Mouse (Mus musculus): ENCODE measurements around the gene Flna.

The Flna gene

DNA sequence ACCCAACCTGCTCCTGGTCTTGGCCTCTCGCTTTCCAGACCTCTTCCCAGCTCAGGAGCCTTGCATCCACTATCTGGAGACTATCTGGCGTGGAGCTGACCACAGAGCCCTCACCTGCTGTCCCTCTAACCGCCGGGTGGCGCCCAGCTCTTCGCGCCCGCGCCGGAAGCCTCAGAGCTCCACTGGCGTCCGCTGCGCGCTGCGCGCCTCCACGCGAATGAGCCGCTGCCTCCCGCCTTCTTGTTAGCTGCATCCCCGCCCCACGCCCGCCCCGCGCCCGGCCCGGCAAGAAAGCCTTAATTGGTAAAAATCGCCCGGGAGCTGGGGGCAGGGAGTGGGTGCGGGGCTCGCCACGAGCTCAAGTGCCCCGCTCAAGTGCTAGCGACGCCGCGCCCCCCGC is at the start of gene Flna:
Gene Flna, minus strand, starts transcription at position 206 of the 400 bp plus-strand sequence.
- peak; percentile 46 for DNase-seq (ENCODE audit: low spot score)

DNA sequence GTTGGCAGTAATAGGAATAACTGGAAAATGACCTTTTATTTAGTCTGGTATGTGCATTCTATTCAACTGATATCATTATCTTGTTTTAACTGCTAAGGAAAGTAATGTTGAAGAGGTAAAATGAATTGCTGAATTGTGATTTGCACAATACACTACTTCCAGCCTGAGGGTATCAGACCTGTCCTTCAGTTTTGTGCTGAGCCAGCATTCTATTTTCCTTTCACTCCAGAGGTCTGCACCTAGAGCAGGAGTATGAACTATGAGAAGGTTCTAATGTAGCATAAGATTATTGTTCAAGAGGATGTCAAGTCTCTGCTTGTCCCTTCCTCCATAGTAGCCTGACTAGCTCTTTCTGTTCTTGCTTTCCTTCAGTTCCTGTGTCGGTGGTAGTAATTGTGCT is 48.7 kb upstream of the Flna start:
- DNase-seq (ENCODE audit: low spot score) = no peak

DNA sequence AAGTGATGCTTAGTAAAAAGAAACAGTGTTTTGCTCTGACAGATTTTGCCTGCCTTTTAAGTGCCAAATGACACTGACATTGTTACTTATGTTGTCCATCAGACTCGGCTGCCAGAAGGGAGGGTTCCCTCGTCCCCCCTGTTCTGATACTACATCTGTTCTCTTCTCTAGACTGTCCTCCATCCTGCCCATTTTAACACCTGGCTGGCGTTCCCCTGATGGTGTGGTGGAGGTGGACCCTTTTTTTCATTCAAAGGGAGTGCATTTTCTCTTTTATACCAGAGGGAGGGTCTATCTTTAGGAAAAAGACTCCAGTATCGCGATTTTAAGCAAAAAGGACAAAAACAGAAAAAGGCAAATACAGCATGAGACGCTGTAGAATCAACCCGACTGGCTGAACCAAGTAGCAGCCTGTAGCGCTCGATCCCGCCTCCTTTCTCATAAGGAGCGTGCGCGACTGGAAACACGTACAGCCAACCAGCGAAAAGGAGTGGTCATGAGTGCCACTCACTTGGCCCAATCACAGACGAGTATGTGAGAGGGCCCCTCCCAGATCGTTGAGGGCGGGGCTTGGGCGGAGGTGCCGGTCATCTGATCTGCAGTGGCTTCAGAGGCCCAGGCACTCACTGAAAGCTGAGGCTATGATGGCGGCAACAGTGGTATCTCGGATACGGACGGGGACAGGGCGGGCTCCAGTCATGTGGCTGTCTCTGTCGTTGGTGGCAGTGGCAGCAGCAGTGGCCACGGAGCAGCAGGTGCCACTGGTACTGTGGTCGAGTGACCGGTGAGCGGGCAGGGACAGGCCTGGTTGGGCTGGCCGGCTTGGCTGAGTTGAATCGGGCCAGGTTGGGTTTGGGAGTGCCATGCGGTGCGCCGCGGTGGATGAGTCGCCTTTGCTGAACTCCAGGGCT is 47.2 kb upstream of the Flna start, which contains the start of gene Atp6ap1:
Gene Atp6ap1, plus strand, starts transcription at position 560 of the 911 bp plus-strand sequence.
- peak; percentile 78 for DNase-seq (ENCODE audit: low spot score)

DNA sequence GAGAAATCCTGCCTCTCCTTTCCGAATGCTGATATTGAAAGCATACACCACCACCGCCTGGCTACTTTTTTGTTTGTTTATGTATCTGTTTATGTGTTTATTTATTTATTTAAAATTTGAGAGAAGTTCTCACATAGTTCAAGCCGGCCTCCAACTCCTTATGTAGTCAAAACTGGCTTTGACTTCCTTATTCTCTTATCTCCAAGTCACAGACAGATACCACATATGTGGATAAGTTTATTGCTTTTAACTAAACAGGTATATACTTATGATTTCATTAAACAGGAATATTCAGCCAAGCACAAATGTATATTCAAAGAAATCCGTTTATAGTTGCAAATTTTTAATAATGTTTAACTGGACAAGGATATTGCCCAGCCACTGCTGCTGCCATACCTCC is 43.8 kb upstream of the Flna start:
- no peak for DNase-seq (ENCODE audit: low spot score)

DNA sequence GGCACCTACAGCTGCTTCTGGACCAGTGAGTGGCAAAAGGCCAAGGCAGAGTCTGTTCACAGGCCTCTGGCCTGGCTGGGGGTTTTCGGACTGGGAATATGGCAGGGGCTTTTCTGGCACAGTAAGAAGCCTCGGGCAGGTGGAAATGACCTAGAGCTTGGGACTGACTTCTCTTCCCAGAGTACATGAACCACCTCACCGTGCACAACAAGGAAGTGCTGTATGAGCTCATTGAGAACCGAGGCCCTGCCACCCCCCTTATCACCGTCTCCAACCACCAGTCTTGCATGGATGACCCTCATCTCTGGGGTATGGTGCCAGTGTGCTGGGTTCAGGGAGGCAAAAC is 33.4 kb upstream of the Flna start:
- no peak for DNase-seq (ENCODE audit: low spot score)

DNA sequence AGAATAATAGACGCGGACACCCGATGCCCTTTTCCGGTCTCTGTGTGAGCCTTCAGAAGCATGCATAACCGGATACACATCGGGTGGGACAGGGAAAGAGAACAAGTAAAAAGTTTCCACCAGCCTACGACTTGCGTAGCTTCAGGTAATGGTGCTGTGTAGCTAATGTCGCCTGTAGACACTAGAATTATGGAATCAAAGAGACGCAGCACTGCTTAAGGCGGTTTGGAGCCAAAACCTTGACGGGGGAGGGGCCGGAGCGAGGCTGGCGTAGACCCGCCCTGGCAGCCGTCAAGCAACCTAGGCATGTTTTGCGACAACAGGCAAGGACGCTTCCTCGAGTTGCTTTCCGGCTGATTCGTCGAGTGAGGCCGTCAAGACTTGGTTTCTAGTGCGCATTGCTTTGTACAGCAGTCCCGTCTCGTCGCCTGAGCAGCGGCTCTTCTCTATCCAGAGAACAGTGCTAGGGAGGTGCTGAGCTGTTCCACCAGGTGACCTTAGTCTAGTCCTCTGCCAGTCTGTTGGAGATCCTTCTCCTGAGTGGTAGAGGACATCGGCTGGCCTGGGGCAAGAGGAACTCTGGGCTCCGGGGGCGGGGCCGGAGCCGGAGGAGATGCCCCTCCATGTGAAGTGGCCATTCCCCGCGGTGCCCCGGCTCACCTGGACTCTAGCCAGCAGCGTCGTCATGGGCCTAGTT is 32.9 kb upstream of the Flna start:
- DNase-seq (ENCODE audit: low spot score) = peak; percentile 62

DNA sequence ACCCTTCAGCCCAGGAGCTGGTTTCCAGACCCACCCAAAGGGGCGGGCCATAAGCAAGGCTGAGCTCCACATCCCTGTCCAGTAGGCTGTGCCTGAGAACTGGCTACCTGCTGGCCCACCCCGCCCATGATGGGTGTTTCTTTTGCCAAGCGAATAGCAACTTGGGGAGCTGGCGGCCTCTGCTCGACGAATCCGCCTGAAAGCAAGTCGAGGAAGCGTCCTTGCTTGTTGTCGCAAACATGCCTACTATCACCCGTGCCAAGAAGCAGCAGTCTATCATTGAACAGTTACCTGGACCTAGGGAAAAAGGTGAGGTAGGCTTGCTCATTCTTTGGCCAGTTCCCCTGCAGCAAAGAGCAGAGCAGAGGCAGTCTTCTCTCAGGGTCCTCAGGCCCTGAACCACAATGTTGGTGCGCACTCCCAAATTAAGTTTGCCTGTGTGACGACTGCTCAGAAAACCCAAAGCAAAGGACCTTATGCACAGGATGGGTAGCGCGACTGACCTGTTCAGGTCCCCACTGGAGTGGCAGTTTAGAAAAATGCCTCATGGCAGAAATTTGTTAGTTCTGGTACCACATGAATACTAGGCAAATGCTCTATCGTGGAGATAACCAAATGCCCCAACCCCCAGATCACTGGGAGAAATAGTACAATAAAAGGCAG is 32.2 kb upstream of the Flna start, which contains the start of the genes Taz and Dnase1l1:
Gene Taz, plus strand, starts transcription at position 181 of the 663 bp plus-strand sequence.
Gene Dnase1l1, minus strand, starts transcription at position 606 of the 663 bp plus-strand sequence.
- DNase-seq (ENCODE audit: low spot score) = no peak

DNA sequence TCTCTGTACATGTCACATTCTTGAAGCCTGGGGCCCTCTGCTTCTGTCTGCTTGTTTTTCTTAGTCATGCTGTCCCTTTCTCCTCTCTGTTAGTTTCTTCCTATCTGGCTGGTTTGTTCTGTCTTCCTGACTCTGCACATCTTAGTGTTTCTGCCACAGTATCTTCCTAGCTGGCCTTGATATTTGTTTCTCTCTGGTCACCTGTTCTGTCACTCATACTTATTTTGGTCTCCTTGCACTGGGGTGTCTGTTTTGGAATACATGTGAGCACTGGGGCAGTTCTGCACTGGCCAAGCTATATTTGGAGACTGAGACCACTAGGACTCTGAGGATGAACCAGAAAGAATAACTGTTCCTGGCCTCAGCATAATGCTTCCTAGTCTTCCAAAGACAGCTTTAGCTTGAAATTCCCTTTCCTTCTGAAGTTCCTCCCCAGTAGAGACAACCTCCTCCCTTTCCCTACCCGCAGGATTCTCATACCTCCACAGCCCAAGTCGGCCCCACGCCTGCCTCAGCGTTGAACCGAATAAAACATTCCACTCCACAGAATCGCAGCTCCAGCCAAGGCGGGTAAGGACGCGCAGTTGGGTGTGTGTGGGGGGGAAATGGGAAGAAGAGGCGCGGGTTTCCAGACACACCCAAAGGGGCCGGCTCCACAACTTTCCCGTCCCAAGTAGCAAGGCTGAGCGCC is 31.6 kb upstream of the Flna start:
- no peak for DNase-seq (ENCODE audit: low spot score)

DNA sequence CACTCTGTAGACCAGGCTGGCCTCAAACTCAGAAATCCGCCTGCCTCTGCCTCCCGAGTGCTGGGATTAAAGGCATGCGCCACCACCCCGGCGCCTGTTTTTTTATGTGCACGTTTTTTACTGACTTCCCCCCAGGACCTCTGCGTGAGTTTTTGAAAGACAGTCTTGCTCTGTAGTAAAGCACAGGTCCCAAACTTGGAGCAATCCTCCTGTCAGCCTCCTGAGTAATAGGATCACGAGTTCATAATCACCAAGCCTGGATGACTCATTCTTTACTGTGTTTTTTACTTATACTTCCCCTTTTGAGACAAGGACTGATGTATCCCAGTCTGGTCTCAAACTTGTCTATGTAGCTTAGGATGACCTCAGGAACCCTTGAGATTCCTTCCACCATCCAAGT is 28.3 kb upstream of the Flna start:
- DNase-seq (ENCODE audit: low spot score) = no peak

DNA sequence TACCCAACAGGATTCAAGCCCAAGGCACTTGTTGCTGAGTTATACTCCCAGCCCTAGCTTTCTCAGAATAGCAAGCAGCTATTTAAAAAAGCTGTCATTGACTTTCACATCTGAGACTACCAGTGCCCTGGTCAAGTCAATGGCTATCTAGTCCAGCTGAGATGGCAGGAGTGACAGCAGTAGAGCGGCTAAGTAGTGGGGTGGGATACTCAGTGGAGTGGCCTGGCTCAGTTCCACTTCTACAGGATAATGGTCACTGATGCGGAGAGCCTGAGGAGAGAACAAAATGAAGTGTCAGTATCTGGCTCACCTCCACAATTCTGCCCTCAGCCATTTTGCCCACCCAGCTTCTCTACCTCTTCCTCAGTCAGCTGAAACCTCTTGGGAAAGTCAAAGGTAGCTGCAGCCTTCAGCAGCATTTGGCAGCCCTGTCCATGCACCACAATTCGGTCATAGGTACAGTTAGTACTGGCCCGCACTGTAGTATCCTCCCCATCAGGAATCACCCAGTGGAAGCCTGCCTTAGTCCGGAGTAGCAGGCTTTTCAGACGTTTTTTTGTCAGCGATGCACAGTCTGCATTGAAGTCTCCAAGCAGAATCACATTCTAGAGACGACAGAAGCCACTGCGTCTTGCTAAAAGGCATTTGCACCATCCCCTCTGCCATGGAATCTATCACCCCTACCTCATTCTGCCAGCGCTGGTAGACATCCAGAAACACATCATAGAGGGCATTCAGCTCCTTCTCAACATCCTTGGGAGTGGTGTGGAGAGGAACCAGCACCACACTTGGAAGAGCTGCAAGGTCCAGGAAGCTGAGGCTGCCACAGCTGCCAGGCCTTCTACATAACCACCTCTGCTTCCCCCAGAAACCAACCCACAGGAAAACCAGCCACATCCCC is 24.1 kb upstream of the Flna start:
- no peak for DNase-seq (ENCODE audit: low spot score)

DNA sequence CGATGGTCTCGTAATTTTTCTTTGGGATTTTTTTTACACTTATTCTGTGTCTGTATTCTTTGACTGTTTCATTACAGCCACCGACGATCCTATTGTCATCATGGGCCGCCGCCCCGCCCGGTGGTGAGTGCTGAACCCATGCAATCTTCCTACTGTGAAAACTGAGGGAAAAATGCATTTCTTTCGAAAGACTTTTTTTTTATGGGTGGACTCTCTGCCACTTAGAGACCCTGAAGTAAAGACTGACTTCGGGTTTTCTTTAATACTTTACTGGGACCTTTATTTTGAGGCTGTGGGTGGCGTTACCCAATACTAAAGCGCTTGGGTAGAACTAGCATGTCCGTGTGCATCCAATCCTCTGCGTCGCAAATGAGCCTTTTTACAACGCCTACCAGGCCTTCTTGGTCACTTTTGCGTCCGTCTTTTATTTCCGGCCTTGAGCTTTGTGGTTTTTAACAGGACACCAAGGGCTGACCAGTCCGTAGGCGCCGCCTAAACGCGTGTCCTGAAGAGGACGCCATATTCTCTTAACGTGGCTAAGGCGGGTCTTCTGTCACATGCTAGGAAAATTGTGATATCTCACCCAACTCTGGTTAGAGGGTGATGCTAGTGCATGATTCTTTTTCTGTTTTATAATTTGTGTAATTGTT is 21.4 kb upstream of the Flna start:
- no peak for DNase-seq (ENCODE audit: low spot score)

DNA sequence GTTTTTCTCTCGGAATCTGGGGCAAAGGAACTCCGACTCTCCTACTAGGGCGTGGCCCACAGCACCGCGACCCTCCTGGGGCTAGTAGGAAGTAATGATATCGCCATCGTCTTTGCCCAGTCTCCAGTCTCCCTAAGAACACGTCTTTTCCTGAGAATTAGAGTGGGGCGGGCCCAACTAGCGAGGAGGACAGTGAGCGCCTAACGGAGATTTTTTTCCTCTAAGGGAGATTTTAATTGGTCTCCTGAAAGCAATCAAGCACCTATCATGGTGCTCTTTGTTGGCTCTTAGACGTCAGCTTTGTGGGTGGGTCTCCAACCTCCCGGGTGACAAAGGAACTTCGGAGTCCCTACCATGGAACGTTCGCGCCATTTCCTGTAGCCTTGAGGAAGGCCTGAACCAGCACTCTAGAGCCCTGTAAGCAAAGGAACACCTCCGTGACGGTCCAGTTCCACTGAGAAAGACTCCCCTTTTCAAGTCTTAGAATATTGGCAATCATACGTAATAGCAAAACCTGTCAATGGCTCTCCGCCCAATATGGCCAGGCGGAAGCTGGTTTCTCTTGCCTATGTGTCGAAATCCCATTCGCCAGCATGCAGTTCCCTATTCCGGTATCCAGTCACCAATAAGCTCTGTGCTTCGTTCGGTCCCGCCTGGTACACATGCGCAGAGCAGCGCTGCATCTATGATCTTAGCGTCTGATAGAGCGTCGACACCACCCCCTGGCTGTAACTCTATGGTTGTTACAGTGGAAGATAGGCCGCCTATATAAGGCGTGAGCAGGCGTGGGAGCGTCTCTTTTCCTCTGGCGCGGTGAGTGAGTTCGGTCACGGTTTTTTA is 20.7 kb upstream of the Flna start, which contains the start of gene Rpl10:
Gene Rpl10, plus strand, starts transcription at position 751 of the 840 bp plus-strand sequence.
- peak; percentile 73 for DNase-seq (ENCODE audit: low spot score)

DNA sequence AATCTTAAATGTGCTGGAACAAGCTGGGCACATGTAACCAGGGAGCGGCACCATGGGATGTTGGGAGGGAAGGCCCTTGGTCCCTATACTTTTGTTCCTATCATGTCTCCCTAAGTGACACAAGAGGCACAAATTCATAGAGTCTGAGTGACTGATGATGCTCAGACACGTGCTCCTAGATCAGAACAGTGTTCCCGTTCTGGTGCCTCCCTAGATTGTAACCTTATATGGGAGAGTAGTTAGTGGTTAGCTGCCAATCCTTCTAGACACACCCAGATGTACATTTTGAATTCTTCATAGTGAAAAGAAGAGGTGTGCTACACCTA is 20.1 kb upstream of the Flna start:
- DNase-seq (ENCODE audit: low spot score) = no peak

DNA sequence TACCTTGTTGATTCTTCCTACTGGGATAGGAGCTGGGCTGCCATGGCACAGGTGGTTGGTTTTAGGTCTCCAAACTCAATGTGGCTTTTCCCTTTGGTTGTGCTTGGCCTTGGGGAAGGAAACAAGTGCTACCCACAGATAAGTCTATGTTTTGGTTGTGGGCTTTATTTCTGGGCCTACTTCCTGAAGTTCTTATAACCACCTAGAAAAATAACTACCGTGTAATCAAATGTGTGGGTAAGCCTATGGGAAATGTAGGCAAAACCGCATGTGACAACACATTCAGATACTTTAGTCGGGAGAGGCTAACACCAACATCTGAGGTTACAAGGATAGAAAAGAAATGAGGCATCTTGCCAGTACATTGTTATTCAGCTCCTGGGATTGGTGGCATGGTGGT is 8.1 kb upstream of the Flna start:
- DNase-seq (ENCODE audit: low spot score) = no peak

DNA sequence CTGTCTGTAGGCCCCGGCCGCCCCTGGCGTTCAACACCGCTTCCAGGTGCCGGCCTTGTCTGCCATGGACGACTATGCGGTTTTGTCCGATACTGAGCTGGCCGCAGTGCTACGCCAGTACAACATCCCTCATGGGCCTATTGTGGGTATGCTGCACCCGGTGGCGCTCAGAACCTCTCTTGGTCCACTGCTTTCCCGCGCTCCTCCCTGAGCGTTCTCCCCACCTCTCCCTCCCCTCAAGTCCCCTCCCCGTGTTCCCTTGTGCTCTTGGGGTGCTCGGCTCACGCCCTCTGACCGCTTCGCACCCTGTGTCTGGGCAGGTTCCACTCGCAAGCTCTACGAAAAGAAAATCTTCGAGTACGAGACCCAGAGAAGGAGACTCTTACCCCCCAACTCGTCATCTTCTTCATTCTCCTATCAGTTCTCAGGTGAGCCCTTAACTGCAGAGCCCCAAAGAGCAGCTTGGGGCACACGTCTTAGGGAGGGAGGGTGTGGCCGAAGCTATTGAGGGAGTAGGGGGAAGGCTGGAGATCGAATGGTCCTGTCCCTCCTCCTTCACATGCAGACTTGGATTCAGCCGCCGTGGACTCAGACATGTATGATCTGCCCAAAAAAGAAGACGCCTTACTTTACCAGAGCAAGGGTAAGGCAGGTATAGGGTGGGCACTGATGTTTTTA is 5.4 kb upstream of the Flna start:
- no peak for DNase-seq (ENCODE audit: low spot score)

DNA sequence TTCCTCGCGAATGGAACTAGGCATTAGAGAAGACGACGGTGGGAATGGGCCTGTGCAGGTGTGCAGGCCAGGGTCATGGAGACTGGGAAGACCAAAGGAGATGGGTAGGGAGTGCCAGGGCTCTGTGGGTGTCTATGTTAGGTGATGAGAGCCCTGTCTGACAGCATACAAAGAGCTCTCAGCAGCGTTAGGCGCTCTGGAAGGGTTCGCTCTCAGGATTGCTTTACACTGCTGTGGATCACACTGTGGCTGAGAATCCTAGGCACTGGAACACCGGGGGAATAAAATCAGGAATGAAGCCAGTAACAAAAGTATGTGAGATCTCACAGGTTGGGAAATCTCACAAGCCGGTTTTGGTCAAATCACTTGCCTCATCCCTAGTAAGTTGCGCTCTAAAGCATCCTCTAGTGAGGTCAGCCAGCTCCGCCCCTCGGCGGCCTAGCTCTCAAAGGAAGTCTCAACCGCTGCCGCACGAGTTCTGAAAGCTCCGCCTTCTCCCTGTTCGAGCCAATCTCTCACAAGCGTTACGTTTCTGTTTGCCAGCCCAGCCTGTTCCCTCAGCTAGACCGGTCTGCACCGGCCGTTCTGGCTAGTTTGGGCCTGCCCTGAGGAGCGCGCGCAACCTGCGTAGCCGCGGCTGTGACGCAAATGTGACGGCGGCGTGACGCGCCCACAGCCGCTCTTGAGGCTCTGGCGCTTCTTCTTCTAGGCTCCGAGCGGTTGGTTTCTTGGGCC is 4.7 kb upstream of the Flna start, which contains the start of gene Emd:
Gene Emd, plus strand, starts transcription at position 535 of the 735 bp plus-strand sequence.
- DNase-seq (ENCODE audit: low spot score) = peak; percentile 74

DNA sequence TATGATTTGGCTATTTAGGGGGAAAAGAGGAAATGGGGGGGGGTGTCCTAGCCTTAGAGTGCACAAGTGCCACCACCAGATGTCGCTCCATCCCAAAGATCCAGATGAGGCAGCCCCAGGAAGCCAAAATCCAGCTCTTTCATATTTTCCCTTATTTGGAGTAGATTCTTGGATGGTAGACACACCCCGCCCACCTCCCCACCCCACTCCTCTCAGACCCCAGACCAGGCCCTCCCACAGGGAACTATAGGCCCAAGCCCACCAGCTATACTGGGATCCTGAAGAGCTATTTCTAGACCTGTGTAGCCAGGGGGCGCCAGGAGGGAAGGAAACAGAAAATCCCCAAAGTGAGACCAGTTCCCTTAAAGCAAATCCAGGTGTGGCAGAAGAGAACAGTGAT is 969 bp downstream of the Flna start:
- peak; percentile 38 for DNase-seq (ENCODE audit: low spot score)

DNA sequence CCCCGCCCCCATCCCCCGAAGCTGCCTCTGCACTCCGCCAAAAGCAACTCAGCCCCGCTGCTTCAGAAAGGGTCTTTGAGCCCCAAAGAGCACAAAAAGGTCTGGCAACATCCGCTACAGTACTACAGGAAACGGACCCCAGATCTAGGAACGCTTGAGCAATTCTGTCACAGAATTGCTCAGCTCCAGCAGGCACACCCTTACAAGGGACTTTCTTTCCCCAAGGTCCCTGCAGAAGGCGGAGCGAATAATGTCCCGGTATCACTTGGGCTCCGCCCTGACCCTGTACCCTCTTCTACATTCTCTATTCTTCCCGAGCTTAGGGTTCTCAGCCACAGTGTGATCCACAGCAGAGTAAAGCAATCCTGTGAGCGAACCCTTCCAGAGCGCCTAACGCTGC is 2.9 kb downstream of the Flna start:
- no peak for DNase-seq (ENCODE audit: low spot score)

Data from ovary, postnatal 14 days (tissue).